Mouse (Mus musculus): ENCODE measurements at regions not wholly inside any gene's neighbourhood (a gene's known extent, or its start where the extent isn't known, plus 50 kb on each side); places are given as distances from the start of the nearest gene placed in this dataset.

DNA sequence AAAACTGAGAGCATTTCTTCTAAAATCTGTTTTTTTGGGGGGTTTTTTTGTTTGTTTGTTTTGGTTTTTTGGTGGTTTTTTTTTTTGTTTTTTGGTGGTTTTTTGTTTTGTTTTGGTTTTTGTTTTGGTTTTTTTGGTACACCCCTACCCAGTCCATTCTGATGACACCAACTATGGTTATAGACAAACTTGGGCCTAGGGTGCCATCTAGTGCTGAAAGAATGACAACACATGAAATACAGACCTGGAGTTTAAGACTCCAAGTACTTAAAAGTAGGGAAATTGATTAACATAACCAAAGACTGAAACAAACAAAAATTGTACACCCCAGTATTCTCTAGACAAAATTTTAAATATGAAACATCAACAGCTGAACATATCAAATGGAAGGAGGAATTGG, 76.0 kb upstream of the Ano5 start:
- ATAC-seq (ENCODE audit: low read depth) (no peak), DNase-seq (ENCODE audit: low spot score) (peak; percentile 74)
- Histone ChIP-seq H3K4me2 (ENCODE audit: low read depth, low read length) (no peak overlapping the region), H3K27me3 (replicated peaks; ENCODE audit: control insufficient read depth, insufficient read depth, low read length) (no peaks in the 10 kb centered on the region), H3K4me1 (ENCODE audit: control insufficient read depth, insufficient read depth, low read length) (no peaks in the 10 kb centered on the region), H3K27ac (replicated peaks; ENCODE audit: low read depth, low read length) (no peak overlapping the region), H3K4me3 (ENCODE audit: low read depth, low read length) (no peak overlapping the region), H3K9me3 (ENCODE audit: control insufficient read depth, low read length) (no peaks in the 10 kb centered on the region), H3K36me3 (ENCODE audit: control insufficient read depth, insufficient read depth, low read length) (no peaks in the 10 kb centered on the region), H3K9ac (ENCODE audit: low read depth, low read length) (no peak overlapping the region)

DNA sequence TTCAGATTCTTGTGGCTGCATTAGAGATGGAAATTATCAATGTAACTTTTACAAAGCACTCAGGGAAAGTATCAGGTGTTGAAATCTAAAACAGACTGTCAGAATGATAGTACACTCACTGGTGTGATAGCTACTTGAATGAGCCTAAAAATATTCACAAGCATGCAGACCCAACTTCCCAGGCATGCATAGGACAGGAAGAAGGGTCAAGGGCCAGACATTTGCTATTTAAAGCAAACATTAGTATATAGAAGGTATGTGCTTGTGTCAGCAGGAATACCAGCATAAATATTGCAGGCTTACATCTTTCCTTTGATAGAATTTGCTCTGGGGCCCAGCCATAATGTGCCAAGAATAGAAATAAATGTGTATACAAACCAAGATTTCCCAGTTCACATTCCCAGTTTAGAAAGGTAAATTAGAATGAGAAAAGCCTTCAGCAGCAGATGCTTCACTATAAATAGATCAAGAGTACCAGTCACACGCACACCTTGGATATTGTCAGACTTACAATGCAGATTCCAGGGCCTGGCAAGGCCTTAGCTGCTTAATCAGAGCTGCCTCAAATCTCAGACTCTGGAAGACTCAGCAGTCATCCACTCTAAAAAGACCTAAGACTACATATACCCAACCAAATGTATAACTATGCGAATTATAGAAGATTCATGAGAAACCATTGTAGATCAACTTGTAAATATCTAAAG, 55.7 kb upstream of the Ano5 start:
- Histone ChIP-seq H3K4me1 (ENCODE audit: control insufficient read depth, insufficient read depth, low read length) (no peaks in the 10 kb centered on the region), H3K9ac (ENCODE audit: low read depth, low read length) (no peak overlapping the region), H3K4me2 (ENCODE audit: low read depth, low read length) (no peak overlapping the region), H3K36me3 (ENCODE audit: control insufficient read depth, insufficient read depth, low read length) (no peaks in the 10 kb centered on the region), H3K4me3 (ENCODE audit: low read depth, low read length) (no peak overlapping the region), H3K27me3 (replicated peaks; ENCODE audit: control insufficient read depth, insufficient read depth, low read length) (no peaks in the 10 kb centered on the region), H3K9me3 (ENCODE audit: control insufficient read depth, low read length) (no peaks in the 10 kb centered on the region), H3K27ac (replicated peaks; ENCODE audit: low read depth, low read length) (no peak overlapping the region)
- DNase-seq (ENCODE audit: low spot score) (peak; percentile 27), ATAC-seq (ENCODE audit: low read depth) (no peak)
- 85% methylated on average over 2 of the region's 2 CpGs for WGBS

- ATAC-seq (ENCODE audit: low read depth) = no peak
- no peak overlapping the region for H3K4me3 ChIP-seq (ENCODE audit: low read depth, low read length)
- H3K4me1 ChIP-seq (ENCODE audit: control insufficient read depth, insufficient read depth, low read length) = no peaks in the 10 kb centered on the region
- H3K36me3 ChIP-seq (ENCODE audit: control insufficient read depth, insufficient read depth, low read length) = no peaks in the 10 kb centered on the region
- H3K9me3 ChIP-seq (ENCODE audit: control insufficient read depth, low read length) = no peaks in the 10 kb centered on the region
- WGBS = 76% methylated on average over 1 of the region's 1 CpGs
- no peak for DNase-seq (ENCODE audit: low spot score)
- no peak overlapping the region for H3K27ac ChIP-seq (replicated peaks; ENCODE audit: low read depth, low read length)
- H3K27me3 ChIP-seq (replicated peaks; ENCODE audit: control insufficient read depth, insufficient read depth, low read length) = no peaks in the 10 kb centered on the region
- no peak overlapping the region for H3K4me2 ChIP-seq (ENCODE audit: low read depth, low read length)
- no peak overlapping the region for H3K9ac ChIP-seq (ENCODE audit: low read depth, low read length)
These were observed 52.1 kb upstream of the Ano5 start for GRCm38 (mm10) chr7:51458757-51459156.
